Mouse (Mus musculus) neural tube, embryonic 11.5 days (tissue): ENCODE results near the gene Kcnj4. TPM values are rescaled to one million over a fixed set of nuclear protein-coding genes. Genes with fewer than 3 reads are reported as not detected.
A peak's percentile ranks its signal among the peaks of the same experiment; 100 is the strongest.

Experiments
- ATAC-seq: fragments of 200-750 bp; cut with Nextera tagmentation; 2 replicates; pipeline ENCODE4 v1.8.0; 2017; ENCODE audit warnings: moderate number of reproducible peaks, mild to moderate bottlenecking, moderate TSS enrichment, moderate library complexity; ENCODE audit not compliant: insufficient read depth, low FRiP score, low TSS enrichment
- DNase-seq: peaks from one replicate; pipeline ENCODE4 v3.0.0-alpha.2; 2015; ENCODE audit warnings: low spot score
- H3K27ac ChIP-seq: fragments of 300-500 bp; sonication (generic); 2 replicates; pipeline ENCODE4 v1.5.1; 2014; ENCODE audit warnings: low read depth, mild to moderate bottlenecking, low read length
- H3K27me3 ChIP-seq: fragments of 300-500 bp; sonication (generic); 2 replicates; pipeline ENCODE4 v1.6.1; 2014; ENCODE audit warnings: mild to moderate bottlenecking, low read length, mixed read lengths; ENCODE audit not compliant: control insufficient read depth, insufficient read depth
- H3K36me3 ChIP-seq: fragments of 300-500 bp; sonication (generic); 2 replicates; pipeline ENCODE4 v1.6.1; 2014; ENCODE audit warnings: mild to moderate bottlenecking, low read length, moderate library complexity, mixed read lengths; ENCODE audit not compliant: control insufficient read depth, insufficient read depth
- H3K4me1 ChIP-seq: fragments of 300-500 bp; sonication (generic); 2 replicates; pipeline ENCODE4 v1.6.1; 2014; ENCODE audit warnings: low read length, mixed read lengths; ENCODE audit not compliant: control insufficient read depth, insufficient read depth
- H3K4me2 ChIP-seq: fragments of 300-500 bp; sonication (generic); 2 replicates; pipeline ENCODE4 v1.6.1; 2014; ENCODE audit warnings: low read depth, mild to moderate bottlenecking, moderate library complexity
- H3K4me3 ChIP-seq: fragments of 300-500 bp; sonication (generic); 2 replicates; pipeline ENCODE4 v1.5.1; 2014; ENCODE audit warnings: low read depth, low read length
- H3K9ac ChIP-seq: fragments of 300-500 bp; sonication (generic); 2 replicates; pipeline ENCODE4 v1.6.1; 2014; ENCODE audit warnings: mild to moderate bottlenecking, low read length
- H3K9me3 ChIP-seq: fragments of 300-500 bp; sonication (generic); 2 replicates; pipeline ENCODE4 v1.6.1; 2016; ENCODE audit warnings: low read length; ENCODE audit not compliant: control insufficient read depth
- WGBS: fragments of 180-500 bp; shearing (Covaris S2); extraction: QIAGEN DNeasy Blood & Tissue Kit; methylation state at CpG from one replicate; pipeline ENCODE4 v1.1.7; 2014; 5-methylcytosine and 5-hydroxymethylcytosine counted together
- polyA plus RNA-seq: library from polyadenylated mRNA; unstranded; fragments of >200 nt; fragmentation: Nextera tagmentation; extraction: Ambion mirVana; gene quantifications from 2 replicates; pipeline ENCODE4 v1.2.1, GENCODE M21; 2014

The Kcnj4 gene
- polyA plus RNA-seq, 1 experiment from 2014 or later, result not detected

DNA sequence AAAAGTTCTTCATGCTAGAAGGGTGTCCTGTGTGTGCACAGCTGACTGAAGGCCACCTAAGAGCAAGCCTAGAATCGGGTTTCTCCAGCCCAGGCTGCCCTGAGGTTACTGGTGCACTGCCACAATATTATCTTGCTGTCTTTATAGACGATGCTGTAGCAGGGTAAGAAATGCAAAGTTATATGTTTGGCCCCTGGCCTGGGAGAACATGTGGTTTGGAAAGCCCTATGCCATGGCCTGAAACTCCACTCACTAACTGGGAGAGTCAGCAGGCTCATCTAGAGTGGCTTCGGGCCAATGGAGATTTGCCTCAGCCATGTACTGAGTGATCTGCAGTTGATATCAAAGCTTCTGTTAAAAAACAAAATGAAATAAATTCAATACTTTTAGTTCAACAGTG is 28.8 kb upstream of the Kcnj4 start:
- H3K9me3 ChIP-seq, result no peaks in the 10 kb centered on the region
- no peak overlapping the region for H3K4me3 ChIP-seq
- H3K9ac ChIP-seq, result no peak overlapping the region
- peaks cover 51% of the 10 kb centered on the region for H3K36me3 ChIP-seq
- ATAC-seq (no peak), DNase-seq (no peak)
- 94% methylated on average over 3 of the region's 3 CpGs for WGBS
- no peaks in the 10 kb centered on the region for H3K4me1 ChIP-seq
- H3K27me3 ChIP-seq, result no peaks in the 10 kb centered on the region
- H3K4me2 ChIP-seq, result no peak overlapping the region
- no peak overlapping the region for H3K27ac ChIP-seq

DNA sequence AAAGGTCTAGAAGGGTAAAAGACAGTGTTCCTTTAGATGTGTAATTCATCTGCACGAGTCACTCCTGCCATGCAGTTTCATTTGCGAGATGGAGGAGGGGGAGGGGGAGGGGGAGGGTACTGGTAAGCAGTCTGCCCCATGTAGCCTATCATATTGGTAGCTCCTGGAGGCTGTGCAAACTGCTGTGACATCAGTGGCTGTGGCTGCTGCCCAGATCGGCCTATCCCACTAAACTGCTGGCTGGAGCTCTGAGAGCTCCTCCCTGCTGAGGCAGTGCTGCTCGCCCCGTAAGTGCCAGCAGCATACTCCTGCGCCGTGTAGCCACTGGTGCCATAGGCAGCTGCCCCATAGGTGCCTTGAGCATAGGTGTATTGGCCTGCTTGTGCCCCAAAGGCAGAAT is 24.9 kb upstream of the Kcnj4 start:
- Histone ChIP-seq H3K27me3 (no peaks in the 10 kb centered on the region), H3K9me3 (no peaks in the 10 kb centered on the region), H3K4me1 (no peaks in the 10 kb centered on the region), H3K36me3 (peaks cover 48% of the 10 kb centered on the region), H3K27ac (no peak overlapping the region), H3K9ac (no peak overlapping the region), H3K4me2 (no peak overlapping the region), H3K4me3 (no peak overlapping the region)
- 87% methylated on average over 7 of the region's 7 CpGs for WGBS
- ATAC-seq (no peak), DNase-seq (no peak)

GRCm38 (mm10) chr15:79527991-79528639 is 23.1 kb upstream of the Kcnj4 start:
- H3K9ac ChIP-seq, result no peak overlapping the region
- no peaks in the 10 kb centered on the region for H3K9me3 ChIP-seq
- H3K4me2 ChIP-seq, result no peak overlapping the region
- H3K4me1 ChIP-seq, result no peaks in the 10 kb centered on the region
- H3K36me3 ChIP-seq, result peaks cover 39% of the 10 kb centered on the region
- no peak overlapping the region for H3K4me3 ChIP-seq
- no peak overlapping the region for H3K27ac ChIP-seq
- WGBS, result 83% methylated on average over 5 of the region's 5 CpGs
- DNase-seq (no peak), ATAC-seq (no peak)
- H3K27me3 ChIP-seq, result no peaks in the 10 kb centered on the region

GRCm38 (mm10) chr15:79527192-79527591 is 22.2 kb upstream of the Kcnj4 start:
- Histone ChIP-seq H3K27me3 (no peaks in the 10 kb centered on the region), H3K9ac (no peak overlapping the region), H3K4me1 (no peaks in the 10 kb centered on the region), H3K27ac (no peak overlapping the region), H3K4me3 (no peak overlapping the region), H3K4me2 (no peak overlapping the region), H3K36me3 (peaks cover 36% of the 10 kb centered on the region), H3K9me3 (no peaks in the 10 kb centered on the region)
- 87% methylated on average over 4 of the region's 4 CpGs for WGBS
- DNase-seq (peak; percentile 36), ATAC-seq (no peak)

GRCm38 (mm10) chr15:79525979-79526768 is 21.1 kb upstream of the Kcnj4 start:
- no peak overlapping the region for H3K4me2 ChIP-seq
- DNase-seq (no peak), ATAC-seq (no peak)
- H3K9ac ChIP-seq, result no peak overlapping the region
- no peak overlapping the region for H3K4me3 ChIP-seq
- H3K27me3 ChIP-seq, result no peaks in the 10 kb centered on the region
- H3K27ac ChIP-seq, result no peak overlapping the region
- H3K4me1 ChIP-seq, result no peaks in the 10 kb centered on the region
- no peaks in the 10 kb centered on the region for H3K9me3 ChIP-seq
- whole genome bisulfite sequencing, result 71% methylated on average over 9 of the region's 9 CpGs
- peaks cover 28% of the 10 kb centered on the region for H3K36me3 ChIP-seq

- Histone ChIP-seq H3K27me3 (no peaks in the 10 kb centered on the region), H3K9me3 (no peaks in the 10 kb centered on the region), H3K4me3 (no peak overlapping the region), H3K27ac (no peak overlapping the region), H3K4me1 (no peaks in the 10 kb centered on the region), H3K36me3 (peaks cover 27% of the 10 kb centered on the region), H3K4me2 (no peak overlapping the region), H3K9ac (no peak overlapping the region)
- WGBS, result 89% methylated on average over 5 of the region's 5 CpGs
- DNase-seq (no peak), ATAC-seq (no peak)
Observed at GRCm38 (mm10) chr15:79525564-79525963, 20.5 kb upstream of the Kcnj4 start.

DNA sequence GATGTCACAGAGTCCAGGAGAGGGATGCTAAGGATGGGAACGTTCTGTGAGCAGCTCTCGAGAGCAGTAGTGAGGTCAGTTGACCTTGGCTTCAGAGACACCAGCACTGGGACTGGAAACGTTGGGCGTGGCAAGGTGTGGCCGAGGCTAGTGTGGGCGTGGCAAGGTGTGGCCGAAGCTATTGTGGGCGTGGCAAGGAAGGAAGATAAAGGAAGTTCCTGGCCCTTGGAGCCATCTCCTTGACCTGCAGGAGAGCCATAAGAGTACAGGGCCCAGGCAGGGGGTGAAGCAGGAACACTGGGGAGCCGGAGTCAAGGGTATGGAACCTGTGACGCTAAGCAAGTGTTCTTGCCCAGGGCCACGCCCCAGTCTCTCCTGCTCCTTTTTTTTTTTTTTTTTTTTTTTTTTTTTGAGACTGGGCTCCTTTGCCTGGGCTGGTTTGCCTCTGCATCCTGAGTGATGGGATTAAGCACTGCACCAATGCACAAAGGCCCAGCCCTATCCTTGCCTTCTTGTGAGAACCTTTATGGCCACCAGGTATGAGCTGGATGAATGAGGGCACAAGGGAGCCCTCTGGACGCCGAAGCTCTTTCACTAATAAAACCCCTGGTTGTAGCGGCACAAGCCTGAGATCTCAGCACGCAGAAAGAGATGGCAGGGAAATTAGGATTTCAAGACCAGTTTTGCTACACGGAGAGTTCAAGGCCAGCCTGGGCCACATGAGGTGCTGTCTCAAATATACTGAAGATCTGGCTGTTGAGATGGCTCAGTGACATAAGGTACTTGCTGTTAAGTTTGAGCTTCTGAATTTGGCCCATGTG is 14.6 kb upstream of the Kcnj4 start:
- Histone ChIP-seq H3K9ac (no peak overlapping the region), H3K27ac (no peak overlapping the region), H3K27me3 (peaks cover 34% of the 10 kb centered on the region), H3K4me1 (peaks cover 5% of the 10 kb centered on the region; the same call in 1 of the 2 replicates), H3K4me3 (no peak overlapping the region), H3K36me3 (no peaks in the 10 kb centered on the region), H3K4me2 (no peak overlapping the region), H3K9me3 (no peaks in the 10 kb centered on the region)
- DNase-seq (no peak), ATAC-seq (no peak)
- whole genome bisulfite sequencing, result 48% methylated on average over 15 of the region's 16 CpGs

GRCm38 (mm10) chr15:79518571-79518970 is 13.5 kb upstream of the Kcnj4 start:
- Histone ChIP-seq H3K27ac (no peak overlapping the region), H3K4me2 (no peak overlapping the region), H3K9me3 (no peaks in the 10 kb centered on the region), H3K4me1 (peaks cover 5% of the 10 kb centered on the region; the same call in 1 of the 2 replicates), H3K9ac (no peak overlapping the region), H3K27me3 (peaks cover 45% of the 10 kb centered on the region), H3K36me3 (no peaks in the 10 kb centered on the region), H3K4me3 (no peak overlapping the region)
- DNase-seq (no peak), ATAC-seq (no peak)
- 79% methylated on average over 3 of the region's 3 CpGs for WGBS
